Mouse (Mus musculus) CD8-positive naive resting alpha-beta T cell, adult 2 months (primary cell): ENCODE data around the gene Nexn.
"Not testable (repeated sequence)": the region's sequence is repeated elsewhere in the genome, so short reads cannot be mapped to it uniquely, and the experiment has no call there.

Source experiments
- DNase-seq, 2 experiments: peaks; one replicate each; pipeline ENCODE4 v3.0.0; 2022; ENCODE audit warnings: low read depth in 2 of 2, low spot score in 2 of 2

Gene Nexn

DNA sequence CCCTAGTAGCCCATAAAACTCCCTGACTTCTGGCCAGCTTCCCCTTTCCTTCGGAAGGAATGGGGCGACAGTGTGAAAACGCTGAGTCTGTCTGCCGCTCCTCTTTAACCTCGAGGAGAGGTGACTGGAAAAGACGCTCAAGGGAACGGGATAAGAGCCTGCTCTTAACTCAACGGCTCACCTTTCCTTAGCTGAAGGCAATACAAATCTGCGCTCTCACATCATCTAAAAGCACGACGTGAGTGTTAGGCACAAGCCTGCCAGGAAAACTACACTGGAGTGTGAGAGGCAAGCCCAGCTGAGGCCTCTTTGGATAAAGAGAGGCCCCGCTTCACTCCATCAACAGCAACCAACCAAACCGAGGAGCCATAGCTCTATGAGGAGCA, at the start of gene Nexn:
Gene Nexn, minus strand, starts transcription at position 315 of the 386 bp plus-strand sequence.
- no peak for DNase-seq

- peak; percentile 56 to 67 for DNase-seq
These were observed 49.5 kb upstream of the Nexn start for GRCm38 (mm10) chr3:152315613-152316012.

DNA sequence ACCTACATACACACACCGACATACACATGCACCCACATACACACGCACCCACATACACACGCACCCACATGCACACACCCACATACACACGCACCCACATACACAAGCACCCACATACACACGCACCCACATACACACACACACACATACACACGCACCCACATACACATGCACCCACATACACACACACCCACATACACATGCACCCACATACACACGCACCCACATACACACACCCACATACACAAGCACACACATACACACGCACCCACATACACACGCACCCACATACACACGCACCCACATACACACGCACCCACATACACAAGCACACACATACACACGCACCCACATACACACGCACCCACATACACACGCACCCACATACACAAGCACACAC, 48.5 kb upstream of the Nexn start:
- DNase-seq: not testable (repeated sequence)

DNA sequence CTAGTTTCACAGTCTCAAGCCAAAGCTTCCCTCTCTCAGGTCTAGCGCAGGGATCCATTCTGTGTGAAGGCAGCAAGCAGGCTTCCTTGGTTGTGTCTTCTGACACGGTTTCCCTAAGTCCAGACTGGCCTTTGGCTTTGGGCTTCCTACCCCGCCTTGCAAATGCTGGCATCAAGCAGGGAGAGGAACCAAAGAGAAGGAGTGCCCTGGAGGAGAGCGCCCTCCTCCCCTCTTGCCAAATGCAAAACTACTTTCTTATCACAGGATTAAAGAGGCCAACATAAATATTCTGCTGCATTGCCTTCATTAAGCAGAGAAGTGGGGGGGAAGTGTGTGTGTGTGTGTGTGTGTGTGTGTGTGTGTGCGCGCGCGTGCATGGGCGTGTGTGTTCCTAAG, 43.1 kb upstream of the Nexn start:
- DNase-seq: no peak

GRCm38 (mm10) chr3:152308485-152309249, 42.5 kb upstream of the Nexn start:
- no peak for DNase-seq

- no peak for DNase-seq
These were observed 39.8 kb upstream of the Nexn start for GRCm38 (mm10) chr3:152305971-152306370.

DNA sequence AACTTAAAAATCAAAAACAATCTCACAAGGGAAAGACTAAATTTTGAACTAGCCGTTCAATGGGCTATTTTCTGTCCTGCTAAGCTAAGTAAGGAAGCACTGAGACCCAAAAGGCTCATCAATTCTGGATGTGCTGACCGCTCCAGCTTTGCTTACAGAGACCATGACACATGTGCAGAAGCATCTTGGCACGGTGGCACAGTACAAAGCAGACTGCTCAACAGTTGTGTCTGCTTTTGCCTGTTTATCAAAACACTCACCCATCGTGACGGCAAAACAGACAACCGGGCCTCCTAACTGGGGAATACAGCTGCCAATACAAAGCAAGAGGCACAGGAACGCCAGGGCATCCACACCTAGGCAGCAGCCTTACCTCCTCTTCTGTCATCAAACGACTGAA, 38.9 kb upstream of the Nexn start:
- no peak for DNase-seq

- no peak for DNase-seq
These were observed 38.1 kb upstream of the Nexn start for GRCm38 (mm10) chr3:152304093-152304815.

DNA sequence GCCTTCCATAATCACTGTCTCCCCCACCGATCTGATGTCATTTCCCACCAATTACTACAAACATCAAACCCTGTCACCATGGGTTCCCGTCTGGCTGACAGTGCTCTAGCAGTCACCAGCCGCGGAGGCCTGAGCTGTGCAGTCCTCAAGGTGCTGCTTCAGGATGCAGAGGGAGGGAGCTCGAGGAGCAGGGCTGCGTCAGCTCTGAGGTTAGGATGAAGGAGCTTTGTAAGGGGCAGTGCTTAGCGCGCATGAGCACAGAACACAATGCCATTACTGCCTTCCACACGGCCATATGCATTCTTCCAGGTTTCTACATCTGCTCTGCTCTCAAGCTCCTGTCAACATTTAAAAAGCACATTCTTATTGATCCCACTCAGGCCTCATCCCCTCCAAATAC, 36.8 kb upstream of the Nexn start:
- DNase-seq: no peak

- DNase-seq: no peak
These were observed 34.5 kb upstream of the Nexn start for GRCm38 (mm10) chr3:152300376-152301337.

DNA sequence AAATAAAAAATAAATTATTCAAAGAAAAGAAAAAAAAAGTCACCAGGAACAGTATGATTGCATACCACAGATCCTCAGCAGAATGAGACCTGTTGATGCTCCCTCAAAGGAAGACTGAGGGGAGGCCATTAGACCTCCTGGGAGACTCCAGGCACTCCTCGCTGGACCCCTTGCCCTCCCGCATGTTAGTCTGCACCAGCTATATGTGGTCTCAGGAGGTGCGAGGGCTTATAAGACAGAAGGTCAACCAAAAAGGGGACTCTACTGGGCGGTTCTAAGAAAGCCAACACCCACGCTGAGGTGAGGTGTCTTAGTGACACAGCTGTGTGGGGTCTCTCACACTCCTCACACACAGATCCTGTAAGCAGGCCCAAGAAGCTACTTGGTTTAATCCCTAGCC, 29.7 kb upstream of the Nexn start:
- no peak for DNase-seq

GRCm38 (mm10) chr3:152294400-152294799, 28.2 kb upstream of the Nexn start:
- DNase-seq: no peak

GRCm38 (mm10) chr3:152293530-152294181, 27.5 kb upstream of the Nexn start:
- DNase-seq: no peak

- no peak for DNase-seq
These were observed 25.7 kb upstream of the Nexn start for GRCm38 (mm10) chr3:152291895-152292294.

DNA sequence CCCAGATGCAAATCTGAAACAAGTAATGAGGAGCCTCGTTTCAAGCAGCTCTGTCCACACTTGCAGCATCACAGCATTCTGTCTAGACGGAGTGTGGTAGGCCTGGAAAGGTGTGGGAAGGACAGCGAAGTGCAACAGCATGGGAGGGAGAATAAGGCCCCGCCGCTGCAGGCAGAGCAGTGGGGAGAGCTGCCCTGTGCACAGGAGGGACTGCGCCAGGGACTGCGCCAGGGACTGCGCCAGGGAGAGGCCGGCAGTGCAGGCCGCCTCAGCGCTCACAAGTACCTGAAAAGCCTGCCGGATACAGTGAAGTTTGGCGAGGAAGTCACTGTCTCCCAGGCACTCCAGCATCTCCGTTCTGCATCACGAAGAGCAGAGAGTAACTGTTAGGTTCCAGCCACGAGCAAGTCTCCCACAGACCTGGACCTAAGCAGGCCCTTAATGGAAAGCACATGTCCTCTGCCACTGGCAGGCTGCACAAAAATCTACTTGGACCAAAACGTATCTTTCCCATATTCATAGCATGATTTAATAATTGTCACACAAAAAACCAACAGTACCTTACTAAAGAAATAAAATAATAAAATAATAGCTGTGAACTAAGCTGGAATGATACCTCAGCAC, 24.1 kb upstream of the Nexn start:
- no peak for DNase-seq

GRCm38 (mm10) chr3:152288740-152289139, 22.6 kb upstream of the Nexn start:
- no peak for DNase-seq

DNA sequence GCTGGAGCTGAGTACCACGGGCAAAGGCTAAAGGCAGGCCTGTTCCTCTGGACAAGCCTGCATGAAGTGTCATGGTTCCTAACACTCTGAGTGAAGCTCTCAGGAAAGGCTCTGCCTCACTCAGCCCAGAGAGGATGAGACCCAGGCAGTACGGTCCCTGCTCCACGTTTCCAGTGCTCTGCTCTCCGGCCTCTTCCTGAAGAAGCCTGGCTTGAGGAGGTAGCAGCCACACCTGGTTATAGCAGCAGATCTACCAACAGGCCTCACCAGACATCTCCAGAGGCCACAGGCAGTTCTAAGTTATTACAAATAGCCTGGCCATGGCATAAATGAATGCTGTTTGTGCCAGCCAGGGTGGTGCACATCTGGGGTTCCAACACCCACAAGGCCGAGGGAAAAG, 22.1 kb upstream of the Nexn start:
- no peak for DNase-seq

DNA sequence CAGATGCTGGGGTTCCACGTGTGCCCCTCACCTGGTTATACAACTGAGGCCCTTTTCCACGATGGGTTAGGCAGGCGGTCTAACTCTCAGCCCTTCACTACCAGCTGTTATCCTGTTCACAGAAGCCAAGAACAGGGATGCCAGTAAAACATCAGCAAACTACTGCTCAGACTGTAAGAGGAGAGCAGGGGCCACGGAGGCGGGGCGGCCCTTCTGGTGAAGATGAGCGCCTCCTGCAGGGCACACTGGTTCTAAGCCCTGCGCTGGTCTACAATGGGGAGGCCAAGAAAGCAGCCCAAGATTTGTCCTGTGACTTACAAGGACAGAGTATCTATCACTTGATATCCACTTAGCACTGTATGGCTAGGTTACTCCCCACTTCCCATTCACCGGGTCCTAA, 21.7 kb upstream of the Nexn start:
- DNase-seq: no peak

GRCm38 (mm10) chr3:152284759-152285158, 18.6 kb upstream of the Nexn start:
- DNase-seq: no peak

GRCm38 (mm10) chr3:152284306-152284705, 18.2 kb upstream of the Nexn start:
- no peak for DNase-seq

- DNase-seq: no peak
These were observed 16.0 kb upstream of the Nexn start for GRCm38 (mm10) chr3:152282126-152282525.
